Mouse (Mus musculus) CH12.LX (cell line): ENCODE data around the gene Gm20708. TPM values are rescaled to one million over a fixed set of nuclear protein-coding genes. Genes with fewer than 3 reads are reported as not detected.

ENCODE experiments used
- DNase-seq: peaks from one replicate; pipeline ENCODE4 v3.0.0-alpha.2; 2013; ENCODE audit errors: extremely low read depth
- H3K27ac ChIP-seq: 2 replicates; pipeline ENCODE4 v1.5.1; 2012; ENCODE audit warnings: low read depth, mild to moderate bottlenecking, control low read depth, moderate library complexity; ENCODE audit not compliant: insufficient read depth
- H3K27me3 ChIP-seq: replicated peaks from 2 replicates; pipeline ENCODE3; 2012; ENCODE audit warnings: inconsistent platforms
- H3K36me3 ChIP-seq, 2 experiments: replicated peaks in 1 of 2; 2 replicates each; pipeline versions ENCODE3 to v1.6.1; 2012; ENCODE audit warnings: inconsistent platforms in 1 of 2, low read length in 1 of 2, mild to moderate bottlenecking in 1 of 2, mixed read lengths in 1 of 2, moderate library complexity in 1 of 2; ENCODE audit not compliant: control insufficient read depth in 1 of 2, insufficient read depth in 1 of 2
- H3K4me1 ChIP-seq, 2 experiments: 2 replicates each; pipeline ENCODE4 v1.6.1; 2012; ENCODE audit warnings: inconsistent platforms in 1 of 2, moderate library complexity in 1 of 2; ENCODE audit not compliant: insufficient read depth in 2 of 2, control insufficient read depth in 1 of 2
- H3K4me2 ChIP-seq: 2 replicates; pipeline ENCODE4 v1.6.1; 2012; ENCODE audit warnings: low read depth, mild to moderate bottlenecking, control low read depth; ENCODE audit not compliant: poor library complexity, insufficient read depth, severe bottlenecking
- H3K4me3 ChIP-seq, 3 experiments: fragments of 150-350 bp in 1 of 3; sonication (generic) in 1 of 3; replicated peaks in 1 of 3; 2 replicates each; pipeline versions ENCODE3 to v1.5.1; 2011 to 2012; ENCODE audit warnings: low read depth in 2 of 3, low read length in 2 of 3, mild to moderate bottlenecking in 2 of 3, moderate library complexity in 2 of 3, control low read depth in 1 of 3, improper control_type of control experiment in 1 of 3, inconsistent platforms in 1 of 3, mixed read lengths in 1 of 3; ENCODE audit not compliant: poor library complexity in 1 of 3
- H3K79me2 ChIP-seq: replicated peaks from 2 replicates; pipeline ENCODE4 v1.6.1; 2012; ENCODE audit warnings: mild to moderate bottlenecking, moderate library complexity; ENCODE audit not compliant: control insufficient read depth, poor library complexity, insufficient read depth, severe bottlenecking; ENCODE audit errors: extremely low read depth
- H3K9ac ChIP-seq: 2 replicates; pipeline ENCODE4 v1.6.1; 2012; ENCODE audit warnings: low read depth, mild to moderate bottlenecking, control low read depth, moderate library complexity; ENCODE audit not compliant: insufficient read depth
- H3K9me3 ChIP-seq: replicated peaks from 2 replicates; pipeline ENCODE3; 2012; ENCODE audit warnings: low read length, inconsistent platforms, mixed read lengths
- BHLHE40 ChIP-seq: IDR thresholded peaks from 2 replicates; pipeline ENCODE4 v1.6.1; 2011; ENCODE audit warnings: mild to moderate bottlenecking, low read depth, low read length, improper control_type of control experiment
- CHD1 ChIP-seq: IDR thresholded peaks from 2 replicates; pipeline ENCODE4 v1.6.1; 2012; ENCODE audit warnings: low read depth, low read length, improper control_type of control experiment, inconsistent platforms
- CHD2 ChIP-seq: IDR thresholded peaks from 2 replicates; pipeline ENCODE4 v1.6.1; 2011; ENCODE audit warnings: low read length, improper control_type of control experiment
- E2F4 ChIP-seq: IDR thresholded peaks from 2 replicates; pipeline ENCODE4 v1.6.1; 2011; ENCODE audit warnings: low read depth, low read length, improper control_type of control experiment; ENCODE audit not compliant: insufficient replicate concordance
- EP300 ChIP-seq: IDR thresholded peaks from 2 replicates; pipeline ENCODE4 v1.6.1; 2011; ENCODE audit warnings: low read length, improper control_type of control experiment
- ETS1 ChIP-seq: conservative IDR thresholded peaks from 2 replicates; pipeline ENCODE4 v1.6.1; 2012; ENCODE audit warnings: low read depth, mild to moderate bottlenecking, inconsistent platforms, low read length, improper control_type of control experiment, moderate library complexity
- GABPA ChIP-seq: IDR thresholded peaks from 2 replicates; pipeline ENCODE4 v1.6.1; 2012; ENCODE audit warnings: low read depth, low read length, improper control_type of control experiment, inconsistent platforms; ENCODE audit not compliant: insufficient replicate concordance
- HCFC1 ChIP-seq: IDR thresholded peaks from 2 replicates; pipeline ENCODE4 v1.6.1; 2012; ENCODE audit warnings: low read depth, mild to moderate bottlenecking, inconsistent platforms, low read length, improper control_type of control experiment
- IRF4 ChIP-seq: IDR thresholded peaks from 2 replicates; pipeline ENCODE4 v1.6.1; 2014; ENCODE audit warnings: low read depth, mild to moderate bottlenecking, inconsistent platforms, low read length, improper control_type of control experiment
- JUN ChIP-seq: IDR thresholded peaks from 2 replicates; pipeline ENCODE4 v1.6.1; 2011; ENCODE audit warnings: low read depth, mild to moderate bottlenecking, low read length, improper control_type of control experiment, moderate library complexity; ENCODE audit not compliant: insufficient read depth
- JUND ChIP-seq: conservative IDR thresholded peaks from 2 replicates; pipeline ENCODE4 v1.6.1; 2011; ENCODE audit warnings: low read depth, low read length, improper control_type of control experiment
- MAFK ChIP-seq: IDR thresholded peaks from 2 replicates; pipeline ENCODE4 v1.6.1; 2011; ENCODE audit warnings: low read length, improper control_type of control experiment; ENCODE audit not compliant: insufficient replicate concordance
- MAX ChIP-seq: IDR thresholded peaks from 2 replicates; pipeline ENCODE4 v1.6.1; 2011; ENCODE audit warnings: low read length, improper control_type of control experiment
- MEF2A ChIP-seq: IDR thresholded peaks from 2 replicates; pipeline ENCODE4 v1.6.1; 2014; ENCODE audit warnings: low read depth, mild to moderate bottlenecking, inconsistent platforms, low read length, improper control_type of control experiment, borderline replicate concordance
- MXI1 ChIP-seq: IDR thresholded peaks from 2 replicates; pipeline ENCODE4 v1.6.1; 2011; ENCODE audit warnings: mild to moderate bottlenecking, low read depth, low read length, improper control_type of control experiment
- MYC ChIP-seq: IDR thresholded peaks from 2 replicates; pipeline ENCODE4 v1.6.1; 2011; ENCODE audit warnings: low read depth, mild to moderate bottlenecking, improper control_type of control experiment, low read length
- NELFE ChIP-seq: IDR thresholded peaks from 2 replicates; pipeline ENCODE4 v1.6.1; 2011; ENCODE audit warnings: low read depth, low read length, improper control_type of control experiment
- NRF1 ChIP-seq: IDR thresholded peaks from 2 replicates; pipeline ENCODE4 v1.6.1; 2014; ENCODE audit warnings: low read depth, mild to moderate bottlenecking, inconsistent platforms, low read length, improper control_type of control experiment, moderate library complexity
- PAX5 ChIP-seq: IDR thresholded peaks from 2 replicates; pipeline ENCODE4 v1.6.1; 2012; ENCODE audit warnings: low read length, inconsistent platforms, mixed read lengths
- POLR2AphosphoS2 ChIP-seq: IDR thresholded peaks from 2 replicates; pipeline ENCODE4 v1.6.1; 2011; ENCODE audit warnings: low read depth, low read length, improper control_type of control experiment
- RAD21 ChIP-seq: IDR thresholded peaks from 2 replicates; pipeline ENCODE4 v1.6.1; 2011; ENCODE audit warnings: low read depth, mild to moderate bottlenecking, low read length, improper control_type of control experiment, moderate library complexity
- RCOR1 ChIP-seq: conservative IDR thresholded peaks from 2 replicates; pipeline ENCODE4 v1.6.1; 2012; ENCODE audit warnings: low read depth, mild to moderate bottlenecking, inconsistent platforms, low read length, improper control_type of control experiment
- SIN3A ChIP-seq: IDR thresholded peaks from 2 replicates; pipeline ENCODE4 v1.6.1; 2012; ENCODE audit warnings: low read length, improper control_type of control experiment, inconsistent platforms
- SMC3 ChIP-seq: IDR thresholded peaks from 2 replicates; pipeline ENCODE4 v1.6.1; 2011; ENCODE audit warnings: low read depth, low read length, improper control_type of control experiment
- TCF12 ChIP-seq: IDR thresholded peaks from 2 replicates; pipeline ENCODE4 v1.6.1; 2014; ENCODE audit warnings: low read depth, mild to moderate bottlenecking, inconsistent platforms, low read length, improper control_type of control experiment
- UBTF ChIP-seq: IDR thresholded peaks from 2 replicates; pipeline ENCODE4 v1.6.1; 2012; ENCODE audit warnings: low read depth, mild to moderate bottlenecking, inconsistent platforms, low read length, improper control_type of control experiment, moderate library complexity
- USF2 ChIP-seq: conservative IDR thresholded peaks from 2 replicates; pipeline ENCODE4 v1.6.1; 2011; ENCODE audit warnings: low read depth, low read length, improper control_type of control experiment
- ZC3H11A ChIP-seq: IDR thresholded peaks from 2 replicates; pipeline ENCODE4 v1.6.1; 2012; ENCODE audit warnings: low read depth, mild to moderate bottlenecking, inconsistent platforms, low read length, improper control_type of control experiment
- ZKSCAN1 ChIP-seq: IDR thresholded peaks from 2 replicates; pipeline ENCODE4 v1.6.1; 2012; ENCODE audit warnings: low read depth, inconsistent platforms, low read length, improper control_type of control experiment, borderline replicate concordance
- ZMIZ1 ChIP-seq: IDR thresholded peaks from 2 replicates; pipeline ENCODE4 v1.6.1; 2012; ENCODE audit warnings: low read depth, mild to moderate bottlenecking, inconsistent platforms, low read length, improper control_type of control experiment
- ZNF384 ChIP-seq: IDR thresholded peaks from 2 replicates; pipeline ENCODE4 v1.6.1; 2012; ENCODE audit warnings: low read depth, low read length, improper control_type of control experiment, inconsistent platforms
- dilution Hi-C: fragments of 300-500 bp; cut with MboI; formaldehyde crosslinking; loops from 2 replicates; pipeline ENCODE4 v1.14.3; 2020; ENCODE audit warnings: low sequenced_read_pairs; ENCODE audit not compliant: extremely low pct_unique_long_range_greater_than_20kb, extremely low pct_ligation_motif_present
- in situ Hi-C: fragments of 300-500 bp; cut with MboI; formaldehyde crosslinking; loops from 3 replicates; pipeline ENCODE4 v1.14.3; 2019; ENCODE audit warnings: low sequenced_read_pairs, low pct_ligation_motif_present, low pct_unique_long_range_greater_than_20kb, mixed read lengths
- polyA plus RNA-seq: library from polyadenylated mRNA; unstranded; fragments of >175 nt; gene quantifications from 2 replicates; pipeline ENCODE4 v1.2.1, GENCODE M21; 2012; ENCODE audit warnings: low read depth; ENCODE audit not compliant: insufficient read length
- total RNA-seq, 2 experiments: library from RNA; depleted of rRNA; stranded (reverse); fragments of 300-350 nt in 1 of 2; fragments of >200 nt in 1 of 2; gene quantifications; 2 replicates each; pipeline ENCODE4 v1.2.3; 2012 to 2014

Gm20708 gene
- total and polyA plus RNA-seq, 3 experiments: 0.50 to 1.0 (median 0.80) TPM

GRCm38 (mm10) chr11:117806781-117807180 lies 2.7 kb upstream of the Gm20708 start:
- TF ChIP-seq MXI1 (no peak), ZKSCAN1 (peak; percentile 98), ZMIZ1 (no peak), NRF1 (no peak)
- no peak overlapping the region for H3K27ac ChIP-seq
- no peak overlapping the region for H3K4me3 ChIP-seq
- H3K4me1 ChIP-seq: peaks cover 21 to 68% of the 10 kb centered on the region in 2 experiments
- H3K9me3 ChIP-seq: no peaks in the 10 kb centered on the region
- H3K36me3 ChIP-seq: peaks cover 5 to 34% of the 10 kb centered on the region in 2 experiments
- H3K9ac ChIP-seq: no peak overlapping the region
- DNase-seq: no peak
- H3K79me2 ChIP-seq: peaks cover 24% of the 10 kb centered on the region
- no peaks in the 10 kb centered on the region for H3K27me3 ChIP-seq
- no peak overlapping the region for H3K4me2 ChIP-seq
- in situ Hi-C loops (no loop called here), dilution Hi-C loops (no loop called here)

- Histone ChIP-seq H3K79me2 (peaks cover 56% of the 10 kb centered on the region), H3K27me3 (no peaks in the 10 kb centered on the region), H3K36me3 (peaks cover 41 to 57% of the 10 kb centered on the region in 2 experiments), H3K27ac (peak overlapping the region; percentile 68), H3K4me3 (peak overlapping the region; percentile 80 to 98 (median 93)), H3K4me2 (peak overlapping the region; percentile 67), H3K9ac (peak overlapping the region; percentile 73), H3K4me1 (peaks cover 28 to 83% of the 10 kb centered on the region in 2 experiments), H3K9me3 (no peaks in the 10 kb centered on the region)
- peak; percentile 94 for DNase-seq
- in situ Hi-C loops: no loop called here
- dilution Hi-C loops: no loop called here
- TF ChIP-seq SIN3A: no peak; the same call in 1 of the 2 replicates
- no peak for TF ChIP-seq USF2
- TF ChIP-seq ETS1: no peak; the same call in 1 of the 2 replicates
- peak; percentile 43 for TF ChIP-seq UBTF
- no peak for TF ChIP-seq PAX5
- TF ChIP-seq BHLHE40: peak; percentile 29; the same call in 1 of the 2 replicates
- no peak for TF ChIP-seq E2F4
- TF ChIP-seq RCOR1: no peak
- no peak for TF ChIP-seq JUND
- TF ChIP-seq CHD1: no peak; the same call in 1 of the 2 replicates
- TF ChIP-seq GABPA: no peak
- no peak for TF ChIP-seq ZC3H11A
- no peak for TF ChIP-seq ZNF384
- TF ChIP-seq RAD21: no peak; the same call in 1 of the 2 replicates
- TF ChIP-seq MEF2A: no peak
- peak; percentile 94 for TF ChIP-seq ZMIZ1
- TF ChIP-seq MXI1: no peak; the same call in 1 of the 2 replicates
- peak; percentile 49; the same call in 1 of the 2 replicates for TF ChIP-seq IRF4
- peak; percentile 5 for TF ChIP-seq SMC3
- no peak; the same call in 1 of the 2 replicates for TF ChIP-seq MAX
- no peak for TF ChIP-seq MAFK
- TF ChIP-seq EP300: no peak
- no peak for TF ChIP-seq MYC
- no peak for TF ChIP-seq JUN
- TF ChIP-seq TCF12: peak; percentile 18; the same call in 1 of the 2 replicates
- TF ChIP-seq NELFE: peak; percentile 52; the same call in 1 of the 2 replicates
- TF ChIP-seq CHD2: 0 out of 2 replicates have a peak, but pooled peaks have one; percentile 68
- TF ChIP-seq HCFC1: peak; percentile 32; the same call in 1 of the 2 replicates
- peak; percentile 95 for TF ChIP-seq POLR2AphosphoS2
These were observed 1.1 kb downstream of the Gm20708 start for GRCm38 (mm10) chr11:117810401-117811046.
